Mouse (Mus musculus) heart, adult 2 months (tissue): ENCODE measurements around the gene Gm960.

ENCODE experiments used
- CTCF ChIP-seq: fragments of 200-600 bp; IDR thresholded peaks from 2 replicates; pipeline ENCODE4 v1.8.1; 2022; ENCODE audit warnings: antibody characterized with exemption, mild to moderate bottlenecking, moderate library complexity
- POLR2A ChIP-seq: fragments of 200-500 bp; IDR thresholded peaks from 2 replicates; pipeline ENCODE4 v1.6.1; 2011; ENCODE audit warnings: mild to moderate bottlenecking, low read depth, low read length, control low read depth; ENCODE audit not compliant: insufficient read depth

GRCm38 (mm10) chr19:4711601-4712155 lies 13.2 kb upstream of the Gm960 start:
- no peak for TF ChIP-seq POLR2A
- TF ChIP-seq CTCF: no peak
